Mouse (Mus musculus): Measurements from ENCODE around the gene Vldlr.

Gene Vldlr

DNA sequence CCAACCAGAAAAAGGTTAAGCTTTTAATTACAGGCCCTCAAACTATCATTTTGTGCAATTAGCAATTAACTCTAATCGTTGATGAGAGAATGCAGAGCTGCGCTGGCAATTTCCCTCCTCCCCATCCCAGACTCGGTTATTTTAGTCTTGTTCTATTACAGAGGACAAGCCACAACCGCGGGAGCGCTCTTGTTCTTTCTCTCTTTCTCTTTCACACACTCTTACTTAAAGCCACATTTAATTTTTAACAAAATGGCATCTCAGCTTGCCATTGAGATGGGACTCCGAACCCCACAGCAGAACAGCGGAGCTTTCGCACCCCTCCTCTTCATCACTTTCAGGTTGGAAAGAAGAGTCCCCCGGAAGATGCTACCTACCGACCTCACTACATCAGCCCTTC, at the start of gene Vldlr:
TSS of gene Vldlr (plus strand) at position 167 of the 400 bp plus-strand sequence.
- DNase-seq, result no peak

DNA sequence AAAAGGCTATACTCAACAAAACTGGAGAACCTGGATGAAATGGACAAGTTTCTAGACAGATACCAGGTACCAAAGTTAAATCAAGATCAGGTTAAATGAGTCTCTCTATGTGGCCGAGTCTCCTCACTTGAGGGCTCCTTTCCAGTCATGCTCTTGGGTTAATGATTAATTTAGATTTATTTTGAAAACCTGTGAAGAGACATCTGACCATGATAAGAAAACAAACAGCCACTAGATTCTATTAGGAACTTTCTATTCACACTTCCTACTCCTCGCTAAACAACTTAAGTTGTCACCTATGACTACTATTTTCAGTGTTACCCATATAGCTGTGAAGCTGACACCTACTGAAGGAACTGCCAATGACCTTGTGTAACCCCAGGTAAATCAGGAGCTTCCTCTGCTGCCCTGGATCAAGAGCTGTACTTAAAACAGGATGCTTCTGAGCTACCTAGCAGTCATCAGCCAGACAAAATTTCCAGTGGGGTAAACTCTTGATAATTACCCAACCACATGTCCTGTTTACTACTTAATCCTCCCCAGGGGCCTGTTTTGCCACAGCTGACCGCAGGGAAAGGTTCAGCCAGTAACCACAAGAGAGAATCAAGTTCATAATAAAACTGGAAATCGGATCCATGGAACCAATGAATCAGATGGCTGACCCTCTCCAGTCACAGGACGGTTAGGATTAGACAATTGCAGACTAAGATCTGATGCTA, 48.5 kb upstream of the Vldlr start:
- no peak for DNase-seq

GRCm38 (mm10) chr19:27173836-27174235, 42.4 kb upstream of the Vldlr start:
- no peak for DNase-seq

DNA sequence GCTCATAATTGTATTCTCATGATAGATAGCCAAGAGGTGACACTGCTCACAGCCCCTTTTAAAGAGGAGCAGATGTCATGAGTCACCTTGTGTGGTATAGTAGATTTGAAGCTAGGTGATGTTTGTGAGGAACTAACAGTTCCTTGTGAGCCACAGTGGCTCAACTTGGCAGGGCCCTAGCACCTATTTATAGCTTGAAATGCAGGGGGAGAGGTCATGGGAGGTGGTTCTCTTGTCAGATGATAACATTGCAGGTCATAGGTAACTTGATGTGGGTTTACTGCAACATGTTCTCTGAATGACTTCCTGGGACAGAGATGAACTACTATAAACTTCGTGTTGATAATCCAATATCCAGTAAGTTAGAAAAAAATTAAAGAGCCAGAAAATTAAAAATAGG, 40.7 kb upstream of the Vldlr start:
- DNase-seq, result no peak

- DNase-seq, result peak; percentile 37 to 54
These were observed 39.7 kb upstream of the Vldlr start for GRCm38 (mm10) chr19:27176558-27176957.

GRCm38 (mm10) chr19:27178195-27178807, 38.0 kb upstream of the Vldlr start:
- peak in 1 of 2 experiments; percentile 8 for DNase-seq

DNA sequence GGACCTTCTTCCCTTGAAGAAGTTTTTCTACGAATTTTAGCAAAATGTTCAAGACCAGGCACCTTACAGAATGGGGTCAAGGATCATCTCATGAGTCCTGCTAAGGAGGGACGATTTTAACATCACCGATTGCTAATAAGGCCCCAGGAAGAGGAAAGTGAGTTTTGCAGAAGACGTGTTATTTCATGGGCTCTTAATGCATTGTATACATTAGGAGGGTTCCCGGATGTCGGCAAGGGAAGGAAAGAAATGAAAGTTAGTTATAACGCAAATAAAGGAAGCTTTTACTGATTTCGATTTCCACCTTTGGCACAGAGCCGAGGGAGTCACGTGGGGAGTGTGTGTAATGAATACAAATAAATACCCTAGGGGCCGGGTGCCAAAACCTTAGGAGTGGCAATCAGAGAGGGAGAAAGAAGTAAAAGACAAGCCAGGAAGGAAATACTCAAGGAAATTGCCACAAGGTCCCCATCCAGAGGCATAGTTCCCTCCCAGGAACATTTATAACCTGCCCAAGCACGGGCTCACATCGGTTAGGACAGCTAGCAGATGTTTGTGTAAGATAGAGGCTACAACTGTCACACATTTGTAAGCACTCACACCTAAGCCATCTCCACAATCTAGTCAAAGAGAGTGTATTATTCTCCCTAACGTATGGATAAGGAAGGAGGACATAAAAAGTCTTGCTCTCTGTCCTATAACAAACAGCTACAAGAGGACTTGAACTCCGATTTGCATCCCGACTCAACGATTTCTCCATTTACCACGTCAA, 35.7 kb upstream of the Vldlr start:
- peak; percentile 79 to 81 for DNase-seq

- DNase-seq, result no peak
These were observed 32.8 kb upstream of the Vldlr start for GRCm38 (mm10) chr19:27183511-27183910.

DNA sequence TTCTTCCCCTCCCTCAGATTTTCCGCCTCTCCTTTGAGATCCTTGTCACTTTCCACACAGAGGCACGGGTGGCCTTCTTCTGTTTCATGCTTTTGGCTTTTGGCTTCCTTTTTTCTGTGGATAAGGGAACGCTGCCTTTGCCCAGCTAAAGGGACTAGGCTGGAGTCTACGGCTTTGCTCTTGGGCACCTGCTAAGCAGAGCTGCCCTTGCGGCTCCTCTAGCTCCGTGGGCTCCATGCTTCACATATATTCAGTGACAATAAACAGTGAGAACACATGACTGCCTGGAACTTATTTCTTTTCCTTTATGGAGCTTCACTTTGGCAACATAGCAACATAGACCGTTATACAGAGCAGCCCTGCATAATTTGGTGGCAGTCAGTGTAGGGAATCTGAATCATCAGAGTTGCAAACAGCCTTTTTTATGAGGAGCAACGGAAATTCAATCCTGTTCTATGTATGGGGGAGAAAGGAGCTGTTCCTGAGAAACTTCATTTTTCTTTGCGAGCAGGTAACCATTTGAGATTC, 12.5 kb upstream of the Vldlr start:
- no peak for DNase-seq

- DNase-seq, result no peak
These were observed 5.3 kb upstream of the Vldlr start for GRCm38 (mm10) chr19:27210991-27211390.

GRCm38 (mm10) chr19:27215596-27215995, 688 bp upstream of the Vldlr start:
- DNase-seq, result no peak

- peak; percentile 63 to 81 for DNase-seq
These were observed 601 bp downstream of the Vldlr start for GRCm38 (mm10) chr19:27216767-27217403.

GRCm38 (mm10) chr19:27217404-27217940, 1.2 kb downstream of the Vldlr start:
- DNase-seq, result peak; percentile 55 to 66

- DNase-seq, result peak; percentile 44 to 59
These were observed 1.7 kb downstream of the Vldlr start for GRCm38 (mm10) chr19:27217941-27218411.

GRCm38 (mm10) chr19:27218561-27219262, 2.4 kb downstream of the Vldlr start:
- peak; percentile 75 to 92 for DNase-seq

DNA sequence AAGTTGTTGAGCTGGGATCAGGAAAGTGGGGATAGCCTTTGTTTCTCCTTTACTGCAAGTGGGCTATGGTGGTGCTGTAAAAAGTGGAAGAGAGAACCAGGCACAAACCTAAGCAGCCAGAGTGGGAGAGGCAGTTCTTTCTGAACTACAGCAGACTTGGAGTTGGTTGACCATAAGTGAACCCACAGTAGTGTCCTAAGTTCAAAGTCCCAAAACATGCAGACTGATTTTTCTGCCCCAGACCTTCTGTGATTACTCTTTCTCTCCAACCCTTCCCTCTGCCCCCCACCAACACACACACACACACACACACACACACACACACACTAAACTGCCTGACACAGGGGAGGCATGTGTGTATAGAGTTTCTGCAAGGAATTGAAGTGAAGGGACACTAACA, 3.3 kb downstream of the Vldlr start:
- no peak for DNase-seq

DNA sequence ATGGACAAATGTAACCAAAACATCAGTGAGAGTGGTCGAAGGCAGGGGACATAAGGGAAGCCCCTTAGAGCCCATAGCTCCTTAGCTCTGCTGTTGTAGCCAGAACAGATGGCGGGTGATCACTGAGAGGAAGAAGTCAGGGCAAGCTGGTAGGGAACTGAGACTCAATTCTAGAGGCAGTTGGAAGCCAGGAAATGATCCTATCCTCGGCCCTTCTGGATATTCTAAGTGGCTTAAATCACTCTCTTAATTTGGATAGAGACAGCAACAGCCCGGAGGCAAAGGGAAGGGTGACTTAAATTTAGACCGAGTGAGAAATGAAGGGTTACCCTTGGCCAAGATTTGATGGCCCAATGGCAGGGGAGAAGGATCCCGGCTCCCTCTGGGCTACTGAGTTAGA, 6.8 kb downstream of the Vldlr start:
- no peak for DNase-seq

GRCm38 (mm10) chr19:27224356-27224755, 8.1 kb downstream of the Vldlr start:
- DNase-seq, result no peak

- peak in 1 of 2 experiments; percentile 30 for DNase-seq
These were observed 10.3 kb downstream of the Vldlr start for GRCm38 (mm10) chr19:27226626-27227025.

DNA sequence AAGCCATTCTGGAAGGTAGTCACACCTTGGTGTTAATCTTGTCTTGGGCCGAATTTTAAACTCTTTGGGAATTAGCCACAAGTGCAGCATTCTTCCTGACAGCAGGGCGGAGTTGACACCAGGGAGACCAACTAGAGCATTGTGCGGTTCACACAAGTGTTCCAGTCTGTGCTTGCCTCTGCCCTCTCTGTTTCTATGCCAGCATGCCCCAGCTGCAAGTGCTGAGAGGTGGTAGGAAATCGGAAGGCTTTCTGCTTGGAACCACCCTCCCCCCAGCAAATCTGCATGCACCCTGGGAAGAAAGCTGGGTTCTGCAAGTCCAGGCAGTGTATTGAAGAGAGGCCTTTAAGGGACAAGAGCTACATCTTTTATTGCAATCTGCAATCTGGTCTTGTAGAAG, 10.8 kb downstream of the Vldlr start:
- no peak for DNase-seq

DNA sequence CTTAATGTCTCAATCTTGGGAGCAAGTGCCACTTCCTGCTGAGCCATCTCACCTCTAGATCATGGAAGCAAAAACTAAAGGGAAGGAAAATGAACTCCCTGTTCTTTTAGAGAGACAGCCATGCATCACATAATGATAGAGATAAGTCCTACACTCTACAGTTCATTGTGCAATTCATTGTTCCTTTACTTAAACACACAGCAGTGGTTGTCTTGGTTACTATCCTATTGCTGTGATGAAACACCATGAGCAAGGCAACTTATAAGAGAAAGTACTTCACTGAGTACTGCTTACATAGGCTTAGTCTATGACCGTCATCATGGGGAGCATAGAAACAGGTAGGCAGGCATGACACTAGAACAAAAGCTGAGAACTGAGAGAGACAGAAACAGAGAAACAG, 12.0 kb downstream of the Vldlr start:
- DNase-seq, result no peak

- no peak for DNase-seq
These were observed 17.1 kb downstream of the Vldlr start for GRCm38 (mm10) chr19:27233386-27233785.
